Mouse (Mus musculus) cerebellum, postnatal 14 days (tissue): ENCODE data around the gene H60b.
"Not testable (repeated sequence)": the region's sequence is repeated elsewhere in the genome, so short reads cannot be mapped to it uniquely, and the experiment has no call there.

Experiments
- DNase-seq, 2 experiments: peaks; one replicate each; pipeline ENCODE4 v3.0.0; 2021; ENCODE audit warnings: mixed read lengths in 2 of 2

Gene H60b

DNA sequence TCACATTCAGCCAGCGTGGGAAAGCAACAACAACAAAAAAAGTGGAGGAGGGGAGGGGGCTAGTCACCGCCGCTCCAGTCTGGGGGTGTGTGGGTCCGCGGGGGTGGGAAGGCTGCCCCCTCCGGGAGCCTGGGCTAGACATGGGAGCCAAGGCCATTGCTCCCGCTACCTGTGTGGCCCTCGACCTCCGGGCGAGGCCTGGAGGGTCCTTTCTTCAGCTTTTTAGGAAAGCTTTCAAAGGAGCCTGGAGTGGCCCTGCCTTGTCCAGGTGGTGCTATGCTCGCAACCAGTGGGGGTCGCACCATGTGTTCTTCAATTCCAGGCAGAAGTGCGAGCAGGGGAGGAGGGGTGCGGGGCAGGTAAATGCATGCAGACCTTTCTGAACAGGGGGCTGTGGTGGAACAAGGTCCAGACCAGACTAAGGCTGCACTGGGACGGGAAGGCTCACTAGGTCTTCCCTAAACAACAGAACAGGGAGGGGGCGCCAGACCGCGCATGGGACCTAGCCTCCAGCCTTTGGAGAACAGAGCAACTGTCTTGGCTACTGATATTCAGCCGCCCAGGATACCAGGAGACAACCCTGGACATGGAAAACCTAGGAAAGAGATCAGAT lies 116.2 kb downstream of the H60b start:
- peak in 1 of 2 experiments; percentile 1 for DNase-seq

DNA sequence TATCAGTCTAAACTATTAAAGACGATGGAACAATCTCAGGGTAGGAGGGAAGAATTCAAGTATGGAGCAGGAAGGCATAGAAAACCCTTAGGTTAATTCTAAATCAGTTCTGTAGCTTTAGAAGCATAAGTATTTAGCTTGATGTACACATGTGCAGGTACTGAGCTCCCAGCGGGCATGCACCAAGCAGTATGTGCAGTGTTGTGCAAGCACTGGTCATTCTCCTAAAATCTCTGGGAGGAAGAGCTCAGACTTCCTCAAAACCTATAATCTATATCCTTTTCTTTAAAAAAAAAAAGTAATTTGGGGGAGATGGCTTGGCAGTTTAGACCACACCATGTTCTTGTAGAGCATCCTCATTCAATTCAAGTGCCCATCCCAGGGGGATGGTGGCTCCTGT lies 120.1 kb downstream of the H60b start:
- not testable (repeated sequence) for DNase-seq

DNA sequence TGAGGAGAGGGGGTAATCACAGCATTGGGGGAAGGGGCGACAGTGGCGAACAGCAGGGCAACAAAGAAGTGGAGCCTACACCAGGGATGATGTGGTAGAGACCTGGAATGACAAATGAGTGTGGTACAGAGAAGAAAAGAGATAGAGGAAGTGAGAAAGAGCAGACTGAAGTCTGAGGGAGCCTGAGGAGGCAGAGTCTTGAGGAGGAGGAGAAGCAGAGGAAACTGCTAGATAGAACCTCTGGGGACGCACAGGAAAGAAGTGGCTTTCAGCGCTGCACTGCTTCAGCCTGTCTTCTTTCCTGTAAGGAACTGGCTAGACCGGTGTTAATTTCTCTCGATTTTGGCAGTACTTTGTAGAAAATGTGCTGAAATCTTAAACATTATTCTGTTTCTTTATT lies 124.4 kb downstream of the H60b start:
- no peak for DNase-seq

DNA sequence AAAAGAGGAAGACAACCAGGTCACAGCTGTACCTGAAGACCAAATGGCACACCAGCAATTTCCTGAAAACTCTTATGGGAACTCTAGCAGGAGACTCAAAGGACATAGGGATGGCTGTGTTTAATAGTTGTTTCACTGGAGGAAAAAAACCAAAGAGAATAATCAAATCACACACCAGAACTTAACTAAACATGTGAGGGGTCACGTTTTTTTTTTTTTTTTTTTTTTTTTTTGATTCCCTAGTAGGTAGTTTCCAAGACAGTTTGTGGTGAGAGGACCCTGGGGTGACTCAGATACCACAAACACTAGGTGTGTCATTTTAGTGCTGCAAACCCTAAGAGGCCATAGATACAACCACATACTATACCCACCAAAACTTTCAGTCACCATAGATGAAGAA lies 137.3 kb downstream of the H60b start:
- no peak for DNase-seq

DNA sequence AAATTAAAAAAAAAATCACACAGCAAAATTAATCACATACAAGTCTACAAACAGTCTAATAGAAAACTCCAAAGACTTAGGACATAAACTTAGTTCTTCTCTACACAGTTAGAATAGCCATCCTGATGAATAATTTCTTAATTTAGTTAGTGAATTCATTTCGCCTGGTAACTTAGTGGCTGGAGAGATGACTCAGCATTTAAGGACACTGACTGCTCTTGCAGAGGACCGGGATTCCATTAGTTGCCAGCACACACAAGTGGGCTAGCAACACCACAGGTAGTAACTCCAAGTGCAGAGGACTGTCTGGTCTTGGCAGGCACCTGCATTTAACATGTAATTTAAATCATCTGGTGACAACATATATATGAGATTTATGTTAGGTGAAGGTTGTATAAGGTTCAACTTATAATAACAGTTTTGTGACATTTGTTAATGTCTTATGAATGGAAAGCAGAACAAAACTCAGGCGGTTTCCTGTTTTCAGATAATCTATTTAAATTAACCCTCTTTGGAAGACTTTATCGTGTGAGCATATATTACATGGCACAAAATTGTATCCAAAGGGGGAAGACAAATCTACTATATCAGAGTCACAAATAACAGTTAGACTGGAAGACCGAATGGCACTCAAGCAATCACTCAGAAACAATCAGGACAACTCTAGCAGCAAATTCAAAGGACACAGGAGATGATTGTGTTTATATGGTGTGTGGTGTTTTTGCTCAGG lies 138.8 kb downstream of the H60b start:
- no peak for DNase-seq

DNA sequence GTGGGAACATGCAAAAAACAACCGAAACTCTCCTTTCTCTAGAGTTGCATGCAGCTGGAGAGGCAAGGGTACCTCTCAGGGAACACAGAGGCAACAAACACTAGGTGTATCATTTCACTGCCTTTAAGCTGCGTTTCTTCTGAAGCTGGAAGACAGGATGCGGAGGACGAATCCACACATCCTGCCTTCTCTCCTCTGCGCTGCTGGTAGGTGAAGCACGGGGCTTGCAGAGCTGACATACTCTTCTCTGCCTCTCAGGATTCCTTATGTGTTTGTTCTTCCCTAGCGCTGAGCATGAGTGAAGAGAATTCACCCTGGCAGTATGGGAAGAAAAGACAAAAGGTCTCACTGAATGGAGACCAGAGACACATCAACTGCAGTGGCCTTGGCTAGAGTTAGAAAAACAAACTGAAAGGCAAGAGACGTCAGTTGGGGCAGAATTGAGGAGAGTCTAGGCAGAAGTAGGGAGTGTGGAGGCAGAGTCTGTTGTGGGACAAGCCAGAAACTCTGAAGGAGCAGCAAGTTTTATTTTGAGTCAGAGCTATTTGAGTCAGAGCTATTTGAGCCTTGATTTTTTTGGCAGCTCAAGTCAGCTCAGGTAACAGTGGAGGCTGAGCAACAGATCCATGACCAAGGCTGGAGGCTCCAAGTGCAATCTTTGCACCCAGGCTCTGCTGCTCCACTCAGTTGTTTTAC lies 139.5 kb downstream of the H60b start:
- no peak for DNase-seq

DNA sequence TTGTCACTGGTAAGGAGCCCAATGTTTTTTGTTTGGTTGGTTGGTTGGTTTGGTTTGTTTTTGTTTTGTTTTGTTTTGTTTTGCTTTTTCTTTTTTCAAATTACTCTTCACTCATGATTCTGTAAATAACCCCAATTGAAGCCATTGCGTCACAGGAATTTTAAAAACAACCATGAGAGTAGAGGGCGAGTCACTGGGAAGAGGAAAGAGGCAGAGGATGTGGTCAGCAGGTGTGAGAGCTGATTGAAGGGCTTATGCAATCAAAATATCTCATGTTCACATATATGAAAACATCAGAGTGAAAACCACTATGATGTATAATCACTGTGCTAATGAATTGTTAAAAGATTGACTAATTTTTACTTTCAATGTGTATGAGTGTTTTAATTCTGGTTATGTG lies 140.9 kb downstream of the H60b start:
- no peak for DNase-seq

DNA sequence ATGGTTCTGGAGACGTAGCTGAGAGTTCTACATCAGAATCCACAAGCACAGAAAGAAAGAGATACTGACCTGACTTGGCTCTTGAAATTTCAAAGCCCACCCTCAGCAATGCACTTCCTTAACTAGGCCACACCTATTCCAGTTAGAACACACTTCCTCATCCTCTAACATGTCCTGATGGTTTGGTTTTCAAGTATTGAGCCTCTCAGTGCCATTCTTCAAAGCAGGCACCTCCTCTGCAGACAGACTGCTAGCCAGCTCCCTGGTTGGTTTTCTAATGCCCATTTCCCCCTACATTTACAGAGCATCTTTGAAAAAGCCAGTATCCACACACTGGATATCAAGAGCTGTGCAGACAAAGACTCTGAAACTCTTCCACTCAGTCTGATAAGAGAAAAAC lies 143.3 kb downstream of the H60b start:
- no peak for DNase-seq

DNA sequence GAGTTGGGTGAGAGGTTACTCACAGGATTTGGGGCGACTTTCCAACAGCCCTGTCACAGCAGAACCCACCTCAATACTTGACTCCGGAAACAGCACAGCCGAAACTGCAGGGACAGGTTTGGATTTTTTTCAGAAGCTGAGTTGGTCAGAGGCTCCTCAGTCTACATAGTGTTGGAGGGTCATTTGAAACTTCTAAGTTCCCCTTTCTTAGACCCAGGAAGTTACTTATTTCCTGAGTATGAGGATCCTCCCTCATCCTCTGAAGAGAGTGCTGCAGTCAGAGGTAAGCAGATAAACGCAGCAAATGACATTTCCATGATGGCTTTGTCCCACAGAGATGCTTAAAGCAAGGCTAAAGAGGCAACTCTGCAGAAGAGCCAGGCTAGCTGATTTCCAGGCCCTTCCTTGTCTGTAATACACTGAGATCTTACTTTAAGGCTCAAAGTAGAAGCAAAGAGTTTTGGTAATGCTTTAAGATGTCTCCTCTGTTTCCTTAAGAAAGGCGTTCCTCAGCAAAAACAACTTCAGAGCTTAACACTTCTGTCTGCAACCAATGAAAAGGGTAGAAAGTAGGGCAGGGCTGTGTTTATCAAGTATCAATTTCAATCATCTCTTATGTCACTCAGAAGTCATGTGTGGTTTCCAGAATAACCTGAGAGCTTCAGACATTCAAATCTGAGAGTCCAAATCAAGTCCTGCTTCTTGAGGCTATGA lies 144.1 kb downstream of the H60b start:
- no peak for DNase-seq

DNA sequence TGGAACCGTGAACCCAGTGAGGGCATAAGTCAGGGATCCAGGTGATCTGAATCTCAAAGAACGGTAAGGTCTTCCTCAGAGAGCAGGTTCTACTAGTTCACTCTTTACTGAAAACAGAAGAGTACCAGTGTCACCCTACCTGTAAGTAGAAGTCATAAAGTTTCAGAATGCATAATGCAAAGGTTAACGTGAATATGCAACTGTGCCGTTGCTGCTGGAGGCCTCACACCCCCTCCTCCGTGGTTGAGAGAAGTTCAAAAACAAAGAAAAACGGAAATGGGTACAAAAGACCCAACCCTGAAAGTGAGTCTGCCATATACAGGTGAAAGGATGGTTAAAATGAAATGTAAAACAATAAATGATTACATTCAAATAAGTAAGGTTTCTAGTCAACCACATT lies 145.3 kb downstream of the H60b start:
- DNase-seq: no peak

DNA sequence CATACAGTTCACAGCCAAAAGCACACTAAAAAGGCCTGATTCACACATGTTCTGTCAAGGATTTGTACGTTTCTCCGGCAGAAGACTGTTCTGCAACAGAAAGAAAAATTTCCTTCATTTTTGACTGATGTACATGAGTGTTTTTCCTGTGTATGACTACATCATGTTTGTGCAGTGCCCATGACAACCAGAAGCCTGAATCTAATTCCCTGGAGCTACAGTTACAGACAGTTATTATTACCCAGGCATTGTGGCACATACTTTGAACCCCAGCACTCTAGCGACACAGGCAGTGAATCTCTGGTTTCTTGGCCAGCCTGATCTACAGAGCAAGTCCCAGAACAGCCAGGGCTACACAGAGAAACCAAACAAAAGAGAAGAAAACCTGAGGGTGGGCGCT lies 147.4 kb downstream of the H60b start:
- DNase-seq: no peak

DNA sequence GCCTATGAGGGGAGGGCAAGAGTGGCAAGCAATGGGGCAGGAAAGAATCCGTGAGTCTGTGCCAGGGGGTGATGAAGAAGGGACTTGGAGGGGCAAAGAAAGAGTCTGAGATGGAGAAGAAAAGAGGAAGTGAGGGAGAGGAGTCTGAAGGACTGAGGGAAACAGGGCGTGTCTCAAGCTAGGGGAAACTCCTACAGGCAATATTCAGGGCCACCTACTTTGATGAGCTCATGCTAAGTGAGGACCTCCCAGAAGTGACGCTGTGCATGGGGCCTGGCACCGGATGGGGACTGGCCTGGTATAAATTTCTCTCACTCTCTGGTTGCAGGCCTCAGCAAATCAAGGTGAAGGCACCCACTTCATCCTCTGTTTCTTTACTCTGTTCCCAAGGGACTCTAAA lies 148.1 kb downstream of the H60b start:
- no peak for DNase-seq

DNA sequence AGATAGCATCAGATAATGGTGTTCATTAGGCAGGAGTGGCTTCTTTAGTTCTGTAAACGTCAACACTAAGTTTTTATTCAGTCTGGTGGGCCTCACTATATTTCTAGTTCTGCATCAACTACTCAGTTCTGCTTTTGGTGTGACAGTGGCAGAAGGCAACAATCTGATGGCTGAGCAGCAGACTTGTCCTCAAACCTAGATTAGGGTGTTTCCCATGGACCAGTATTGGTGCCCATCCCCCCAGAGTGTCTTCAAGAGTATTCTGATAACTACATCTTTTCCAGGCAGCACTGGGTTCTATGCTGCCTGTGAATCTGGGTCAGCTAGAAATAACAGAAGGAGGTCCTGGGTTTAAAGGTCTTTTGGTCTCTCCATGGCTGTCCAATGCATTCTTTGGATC lies 149.8 kb downstream of the H60b start:
- DNase-seq: no peak

DNA sequence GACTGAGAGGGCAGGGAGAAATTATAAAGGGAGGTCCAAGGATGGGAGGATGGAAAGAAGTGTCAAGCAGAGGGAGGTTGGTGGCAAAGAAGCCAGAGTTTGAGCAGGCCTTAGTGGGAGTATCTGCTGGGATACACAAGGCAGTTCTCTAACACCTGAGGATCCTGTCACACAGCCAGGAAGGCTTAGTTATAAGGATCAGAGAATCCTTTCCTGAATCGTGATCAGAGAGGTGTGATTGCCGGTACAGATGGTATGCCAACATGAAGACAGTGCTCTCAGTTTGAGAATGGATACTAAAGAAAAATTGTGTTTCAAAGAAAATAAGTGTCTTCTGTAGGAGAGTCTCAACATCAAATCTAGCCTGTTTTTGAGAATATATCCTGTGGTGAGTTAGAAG lies 164.5 kb downstream of the H60b start:
- no peak for DNase-seq
